ENCODE assay signal across 20 mouse cellular contexts in the genomic region with DNA sequence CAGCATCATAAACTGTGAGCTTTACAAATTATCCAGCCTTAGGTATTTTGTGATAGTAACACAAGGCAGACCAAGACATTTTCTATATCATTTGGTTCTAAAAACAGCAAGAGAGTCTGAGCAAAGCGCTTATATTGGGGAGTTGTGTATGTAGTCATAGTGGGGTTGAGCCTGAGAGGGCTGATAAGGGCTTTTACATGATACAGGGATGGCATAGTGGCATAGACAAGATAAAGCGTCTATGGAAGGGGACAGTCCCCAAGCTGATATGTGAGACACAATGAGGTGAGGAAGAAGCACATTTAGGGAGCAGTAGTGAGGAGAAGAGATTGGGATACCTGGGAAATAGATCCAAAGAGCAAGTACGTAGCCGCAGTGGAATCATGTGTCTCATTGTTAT. TPM values are rescaled to one million over a fixed set of nuclear protein-coding genes. Genes with fewer than 3 reads are reported as not detected.
"Had no signal": no experiment of that assay in that cellular context is flagged by ENCODE, and none has a peak within 500 bp of the region (broad histone marks: within the 10 kb centered on the region; RNA-seq: fewer than 3 reads in every experiment).

No protein-coding gene starts in this region.

- H3K36me3 ChIP-seq: limb, embryonic 10.5 days; limb, embryonic 13.5 days; midbrain, embryonic 12.5 days; midbrain, embryonic 15.5 days; neural tube, embryonic 12.5 days; neural tube, embryonic 15.5 days; stomach, embryonic 15.5 days had no signal

- H3K4me2 ChIP-seq: limb, embryonic 13.5 days; lung, embryonic 14.5 days; midbrain, embryonic 12.5 days; midbrain, embryonic 15.5 days; neural tube, embryonic 12.5 days; neural tube, embryonic 15.5 days; stomach, embryonic 15.5 days had no signal

- H3K27ac ChIP-seq: kidney, postnatal 0 days; layer of hippocampus, adult 2 months; limb, embryonic 10.5 days; limb, embryonic 13.5 days; midbrain, embryonic 12.5 days; midbrain, embryonic 15.5 days; neural tube, embryonic 12.5 days; neural tube, embryonic 15.5 days; stomach, embryonic 15.5 days had no signal

- H3K9me3 ChIP-seq: limb, embryonic 10.5 days; limb, embryonic 13.5 days; midbrain, embryonic 12.5 days; midbrain, embryonic 15.5 days; neural tube, embryonic 12.5 days; neural tube, embryonic 15.5 days; stomach, embryonic 15.5 days had no signal

- H3K9ac ChIP-seq: limb, embryonic 13.5 days; lung, embryonic 14.5 days; midbrain, embryonic 12.5 days; midbrain, embryonic 15.5 days; neural tube, embryonic 12.5 days; neural tube, embryonic 15.5 days; stomach, embryonic 15.5 days had no signal

- ATAC-seq: intestine, embryonic 16.5 days; lung, postnatal 0 days; midbrain, embryonic 15.5 days had no signal

- H3K4me1 ChIP-seq: limb, embryonic 10.5 days; midbrain, embryonic 12.5 days; midbrain, embryonic 15.5 days; neural tube, embryonic 12.5 days; neural tube, embryonic 15.5 days; stomach, embryonic 15.5 days had no signal

- H3K4me3 ChIP-seq: layer of hippocampus, adult 2 months; limb, embryonic 10.5 days; limb, embryonic 13.5 days; midbrain, embryonic 12.5 days; midbrain, embryonic 15.5 days; neural tube, embryonic 12.5 days; neural tube, embryonic 15.5 days; stomach, embryonic 15.5 days had no signal

- H3K27me3 ChIP-seq: limb, embryonic 13.5 days; midbrain, embryonic 12.5 days; midbrain, embryonic 15.5 days; neural tube, embryonic 12.5 days; neural tube, embryonic 15.5 days; stomach, embryonic 15.5 days had no signal

- DNase-seq: kidney, adult 18-20 months; kidney, postnatal 25 days; layer of hippocampus, adult 9-11 months; lung, embryonic 14.5 days; retina, postnatal 1 day; right cerebral cortex, postnatal 25 days; spleen, adult 18-20 months; thymus, postnatal 25 days had no signal

RNA-seq across cellular contexts. Expression of gene Cetn4, which starts 21.5 kb away (rescaled TPM):
- polyA plus RNA-seq: liver, adult 2 months had no signal
